Mouse (Mus musculus) erythroblast, embryonic 14.5 days (primary cell): ENCODE data around the gene Bcar3.

Experiments
- GATA1 ChIP-seq: IDR thresholded peaks from 2 replicates; pipeline ENCODE4 v1.6.1; 2012; ENCODE audit warnings: low read length, inconsistent platforms, mixed read lengths
- TAL1 ChIP-seq: IDR thresholded peaks from 3 replicates; pipeline ENCODE4 v1.6.1; 2012; ENCODE audit warnings: low read length, inconsistent platforms, mixed read lengths

GRCm38 (mm10) chr3:122406416-122406815, 112.5 kb downstream of the Bcar3 start:
- TF ChIP-seq TAL1 (no peak), GATA1 (no peak)
